Mouse (Mus musculus): ENCODE data around the gene Mgat1.

- no peak for TF ChIP-seq CTCF (IDR thresholded peaks at IDR 0.05; ENCODE audit: low read depth, low read length)
- no peak for TF ChIP-seq POLR2A (IDR thresholded peaks at IDR 0.05; ENCODE audit: borderline replicate concordance, low read depth, low read length)
Measured at GRCm38 (mm10) chr11:49232781-49233180, 11.2 kb upstream of the Mgat1 start.

All from bone marrow macrophage, adult 2 months (primary cell).